Mouse (Mus musculus): ENCODE data around the gene Map2k5.

- no peak for TF ChIP-seq CTCF (IDR thresholded peaks at IDR 0.05; ENCODE audit: insufficient read depth, low read depth, low read length)
- TF ChIP-seq POLR2A (IDR thresholded peaks at IDR 0.05; ENCODE audit: insufficient read depth, low read depth, low read length): no peak
These were observed 21.0 kb downstream of the Map2k5 start for GRCm38 (mm10) chr9:63356721-63357120.

Data from olfactory bulb, adult 2 months (tissue).